Mouse (Mus musculus) testis, adult 2 months (tissue): ENCODE results near the gene Psmd8. TPM values are rescaled to one million over a fixed set of nuclear protein-coding genes. Genes with fewer than 3 reads are reported as not detected.

Source experiments
- H3K27ac ChIP-seq: fragments of 200-500 bp; 2 replicates; pipeline ENCODE4 v1.5.1; 2012; ENCODE audit warnings: low read depth, low read length; ENCODE audit not compliant: control insufficient read depth, insufficient read depth
- H3K27me3 ChIP-seq: fragments of 200-500 bp; 2 replicates; pipeline ENCODE4 v1.6.1; 2012; ENCODE audit warnings: mild to moderate bottlenecking, low read length, moderate library complexity; ENCODE audit not compliant: control insufficient read depth, insufficient read depth
- H3K36me3 ChIP-seq: fragments of 200-500 bp; 2 replicates; pipeline ENCODE4 v1.6.1; 2012; ENCODE audit warnings: mild to moderate bottlenecking, low read length; ENCODE audit not compliant: control insufficient read depth, insufficient read depth
- H3K4me1 ChIP-seq: fragments of 200-500 bp; 2 replicates; pipeline ENCODE4 v1.6.1; 2012; ENCODE audit warnings: low read length; ENCODE audit not compliant: control insufficient read depth, insufficient read depth
- H3K4me3 ChIP-seq: fragments of 200-500 bp; 2 replicates; pipeline ENCODE4 v1.5.1; 2012; ENCODE audit warnings: low read depth, mild to moderate bottlenecking, low read length, moderate library complexity, mixed read lengths; ENCODE audit not compliant: control insufficient read depth
- CTCF ChIP-seq: fragments of 200-500 bp; IDR thresholded peaks from 2 replicates; pipeline ENCODE4 v1.5.1; 2012; ENCODE audit warnings: low read depth, mild to moderate bottlenecking, inconsistent platforms, low read length, moderate library complexity; ENCODE audit not compliant: control insufficient read depth, insufficient read depth, insufficient replicate concordance
- POLR2A ChIP-seq: fragments of 200-500 bp; IDR thresholded peaks from 2 replicates; pipeline ENCODE4 v1.6.1; 2012; ENCODE audit warnings: low read depth, mild to moderate bottlenecking, inconsistent platforms, low read length, moderate library complexity; ENCODE audit not compliant: control insufficient read depth
- polyA plus RNA-seq: library from polyadenylated mRNA; depleted of rRNA; stranded (reverse); fragments of >200 nt; gene quantifications from 2 replicates; pipeline ENCODE4 v1.2.3, GENCODE M21; 2012

The Psmd8 gene
- polyA plus RNA-seq, 1 experiment = 362 TPM

GRCm38 (mm10) chr7:29178106-29178505 is 2.4 kb downstream of the Psmd8 start:
- Histone ChIP-seq H3K36me3 (no peaks in the 10 kb centered on the region; the same call in none of the 2 replicates), H3K27me3 (no peaks in the 10 kb centered on the region), H3K4me1 (peaks cover 7% of the 10 kb centered on the region), H3K4me3 (peak overlapping the region; percentile 100; the same call in 1 of the 2 replicates), H3K27ac (no peak overlapping the region)
- no peak for TF ChIP-seq POLR2A
- TF ChIP-seq CTCF = no peak

- H3K27ac ChIP-seq = peak overlapping the region; percentile 47
- TF ChIP-seq CTCF (no peak), POLR2A (no peak)
- peaks cover 43% of the 10 kb centered on the region for H3K4me1 ChIP-seq
- H3K4me3 ChIP-seq = peak overlapping the region; percentile 96
- H3K36me3 ChIP-seq = no peaks in the 10 kb centered on the region; the same call in 1 of the 2 replicates
- no peaks in the 10 kb centered on the region for H3K27me3 ChIP-seq
These were observed 8.0 kb downstream of the Psmd8 start for GRCm38 (mm10) chr7:29172390-29173016.

GRCm38 (mm10) chr7:29171562-29172097 is 8.9 kb downstream of the Psmd8 start:
- Histone ChIP-seq H3K27me3 (no peaks in the 10 kb centered on the region), H3K27ac (peak overlapping the region; percentile 47)
- TF ChIP-seq POLR2A (no peak), CTCF (no peak)

GRCm38 (mm10) chr7:29170755-29171561 is 9.5 kb downstream of the Psmd8 start:
- H3K4me3 ChIP-seq = peak overlapping the region; percentile 96
- peaks cover 46% of the 10 kb centered on the region for H3K4me1 ChIP-seq
- peak overlapping the region; percentile 92 for H3K27ac ChIP-seq
- no peaks in the 10 kb centered on the region for H3K27me3 ChIP-seq
- TF ChIP-seq POLR2A (peak; percentile 7; the same call in 1 of the 2 replicates), CTCF (no peak)
- no peaks in the 10 kb centered on the region for H3K36me3 ChIP-seq

More at GRCm38 (mm10) chr7:29171562-29172097, 8.9 kb downstream of the Psmd8 start:
- Histone ChIP-seq H3K36me3 (no peaks in the 10 kb centered on the region), H3K4me3 (peak overlapping the region; percentile 96), H3K4me1 (peaks cover 46% of the 10 kb centered on the region)

GRCm38 (mm10) chr7:29170066-29170754 is 10.3 kb downstream of the Psmd8 start, which contains the start of the genes Ggn and Spred3:
Gene Ggn (plus strand): TSS chr7:29170210.
Gene Spred3 (minus strand): TSS chr7:29170411.
- Histone ChIP-seq H3K27me3 (no peaks in the 10 kb centered on the region), H3K36me3 (no peaks in the 10 kb centered on the region), H3K4me1 (peaks cover 46% of the 10 kb centered on the region), H3K4me3 (peak within 1 kb of the TSS; percentile 96), H3K27ac (peak within 1 kb of the TSS; percentile 92)
- TF ChIP-seq POLR2A = peak; percentile 49; the same call in 1 of the 2 replicates
- TF ChIP-seq CTCF = no peak

GRCm38 (mm10) chr7:29169231-29170065 is 11.1 kb downstream of the Psmd8 start:
- TF ChIP-seq CTCF (no peak), POLR2A (no peak; the same call in 1 of the 2 replicates)
- Histone ChIP-seq H3K27me3 (no peaks in the 10 kb centered on the region), H3K4me3 (peak overlapping the region; percentile 96), H3K36me3 (no peaks in the 10 kb centered on the region), H3K27ac (peak overlapping the region; percentile 50), H3K4me1 (peaks cover 46% of the 10 kb centered on the region)
